Mouse (Mus musculus) forebrain, embryonic 16.5 days (tissue): Measurements from ENCODE around the gene Gm11634. TPM values are rescaled to one million over a fixed set of nuclear protein-coding genes. Genes with fewer than 3 reads are reported as not detected.
A peak's percentile ranks its signal among the peaks of the same experiment; 100 is the strongest.
"Not testable (repeated sequence)": the region's sequence is repeated elsewhere in the genome, so short reads cannot be mapped to it uniquely, and the experiment has no call there.

Source experiments
- ATAC-seq: fragments of 200-750 bp; cut with Nextera tagmentation; 2 replicates; pipeline ENCODE4 v1.8.0; 2017; ENCODE audit warnings: mild to moderate bottlenecking, moderate library complexity
- H3K27ac ChIP-seq: fragments of 300-500 bp; sonication (generic); 2 replicates; pipeline ENCODE4 v1.5.1; 2014; ENCODE audit warnings: low read length, control low read depth
- H3K27me3 ChIP-seq: fragments of 300-500 bp; sonication (generic); replicated peaks from 2 replicates; pipeline ENCODE4 v1.6.1; 2014; ENCODE audit warnings: low read length; ENCODE audit not compliant: control insufficient read depth, insufficient read depth
- H3K36me3 ChIP-seq: fragments of 300-500 bp; sonication (generic); 2 replicates; pipeline ENCODE4 v1.6.1; 2014; ENCODE audit not compliant: control insufficient read depth, insufficient read depth
- H3K4me1 ChIP-seq: fragments of 300-500 bp; sonication (generic); replicated peaks from 2 replicates; pipeline ENCODE4 v1.6.1; 2014; ENCODE audit warnings: low read length; ENCODE audit not compliant: control insufficient read depth, insufficient read depth
- H3K4me2 ChIP-seq: fragments of 300-500 bp; sonication (generic); 2 replicates; pipeline ENCODE4 v1.6.1; 2014; ENCODE audit warnings: mild to moderate bottlenecking, low read length, control low read depth
- H3K4me3 ChIP-seq: fragments of 300-500 bp; sonication (generic); replicated peaks from 2 replicates; pipeline ENCODE4 v1.5.1; 2014; ENCODE audit warnings: mild to moderate bottlenecking, low read length, control low read depth
- H3K9ac ChIP-seq: fragments of 300-500 bp; sonication (generic); replicated peaks from 2 replicates; pipeline ENCODE4 v1.6.1; 2014; ENCODE audit warnings: low read depth, low read length, control low read depth
- H3K9me3 ChIP-seq: fragments of 300-500 bp; sonication (generic); 2 replicates; pipeline ENCODE4 v1.6.1; 2016; ENCODE audit warnings: low read length; ENCODE audit not compliant: control insufficient read depth
- WGBS: fragments of 180-500 bp; shearing (Covaris S2); extraction: QIAGEN DNeasy Blood & Tissue Kit; methylation state at CpG from one replicate; pipeline ENCODE4 v1.1.7; 2014; 5-methylcytosine and 5-hydroxymethylcytosine counted together
- polyA plus RNA-seq: library from polyadenylated mRNA; unstranded; fragments of >200 nt; fragmentation: Nextera tagmentation; extraction: Ambion mirVana; gene quantifications from 2 replicates; pipeline ENCODE4 v1.2.1, GENCODE M21; 2015

Gene Gm11634
- polyA plus RNA-seq, 1 experiment from 2014 or later: not detected

DNA sequence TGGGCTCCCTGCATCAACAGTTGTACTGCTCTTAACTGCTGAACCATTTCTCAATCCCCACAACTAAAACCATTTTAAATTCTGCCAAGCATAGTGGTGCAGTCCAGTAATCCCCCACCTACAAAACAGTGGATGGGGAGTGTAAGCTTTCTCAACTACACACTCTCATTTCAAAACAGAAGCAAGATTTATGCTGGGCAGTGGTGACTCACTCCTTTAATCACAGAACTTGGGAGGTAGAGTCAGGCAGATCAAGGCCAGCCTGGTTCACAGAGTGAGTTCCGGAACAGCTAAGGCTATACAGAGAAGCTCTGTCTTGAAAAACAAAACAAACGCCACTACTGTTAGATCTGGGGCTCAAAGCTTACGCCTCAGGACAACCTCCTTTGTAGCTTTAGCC, 19.5 kb upstream of the Gm11634 start:
- no peak for ATAC-seq
- no peaks in the 10 kb centered on the region for H3K27me3 ChIP-seq
- no peaks in the 10 kb centered on the region for H3K36me3 ChIP-seq
- no peak overlapping the region for H3K4me2 ChIP-seq
- H3K27ac ChIP-seq: no peak overlapping the region
- WGBS: 54% methylated on average over 3 of the region's 3 CpGs
- H3K4me3 ChIP-seq: no peak overlapping the region
- no peaks in the 10 kb centered on the region for H3K9me3 ChIP-seq
- no peak overlapping the region for H3K9ac ChIP-seq
- H3K4me1 ChIP-seq: peaks cover 27% of the 10 kb centered on the region

DNA sequence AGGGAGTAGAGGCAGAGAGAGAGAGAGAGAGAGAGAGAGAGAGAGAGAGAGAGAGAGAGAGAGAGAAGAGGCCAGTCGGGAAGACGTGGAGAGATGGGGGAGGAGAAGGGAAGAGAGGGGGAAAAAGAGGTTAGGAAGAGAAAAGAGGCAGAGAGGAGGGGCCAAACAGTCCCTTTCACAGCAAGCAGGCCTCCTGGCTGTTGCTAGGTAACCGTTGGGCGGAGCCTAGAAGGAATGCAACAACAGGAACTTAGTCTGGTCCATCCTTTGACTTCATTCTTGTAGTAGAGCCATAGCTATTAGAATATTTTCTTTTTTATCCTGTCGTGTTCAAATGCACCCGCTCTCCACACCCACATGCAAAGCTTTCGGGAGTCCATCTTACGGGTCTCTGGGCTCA, 18.8 kb upstream of the Gm11634 start:
- H3K4me1 ChIP-seq: peaks cover 27% of the 10 kb centered on the region
- no peak overlapping the region for H3K4me3 ChIP-seq
- peak; percentile 68 for ATAC-seq
- no peaks in the 10 kb centered on the region for H3K27me3 ChIP-seq
- WGBS: 2% methylated on average over 8 of the region's 8 CpGs
- H3K9ac ChIP-seq: no peak overlapping the region
- H3K27ac ChIP-seq: peak overlapping the region; percentile 79
- no peaks in the 10 kb centered on the region for H3K9me3 ChIP-seq
- no peaks in the 10 kb centered on the region for H3K36me3 ChIP-seq
- H3K4me2 ChIP-seq: peak overlapping the region; percentile 33

DNA sequence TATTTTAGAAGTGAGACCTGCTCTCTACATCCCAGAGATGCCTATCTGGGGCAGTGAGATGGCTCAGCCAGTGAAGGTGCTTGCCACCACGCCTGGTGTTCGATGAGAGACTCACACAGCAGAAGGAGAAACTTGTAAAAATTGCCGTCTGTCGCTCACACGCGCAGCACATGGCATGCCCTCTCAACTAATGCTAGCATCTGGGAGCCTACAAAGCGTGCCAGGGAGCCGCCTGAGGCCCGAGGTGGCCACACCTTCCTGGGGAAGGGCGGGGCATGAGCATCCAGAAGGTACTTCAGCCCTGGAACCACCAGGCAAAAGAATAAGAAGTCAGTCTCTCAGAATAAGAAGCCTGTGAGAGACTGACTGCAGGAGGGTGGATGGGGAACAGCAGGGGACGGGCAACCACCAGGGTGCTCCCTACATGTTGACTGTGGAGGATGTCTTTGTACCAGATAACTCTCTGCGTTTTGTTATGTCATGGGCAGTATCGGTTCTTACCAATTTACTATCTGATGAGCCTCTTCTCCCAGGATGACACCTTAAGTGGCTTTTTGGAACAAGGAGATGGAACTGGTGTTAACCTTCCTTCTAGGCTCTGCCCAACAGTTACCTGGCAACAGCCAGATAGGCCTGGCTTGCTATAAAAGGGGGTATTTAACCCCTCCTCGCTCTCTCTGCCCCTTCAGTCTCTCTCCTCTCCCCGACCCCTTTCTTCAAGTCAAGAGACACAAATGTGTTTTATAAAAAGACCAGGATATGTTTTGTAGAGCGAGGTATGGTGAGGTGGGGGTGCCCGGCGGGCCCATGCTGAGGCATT, 18.1 kb upstream of the Gm11634 start:
- H3K4me1 ChIP-seq: peaks cover 27% of the 10 kb centered on the region
- H3K27me3 ChIP-seq: no peaks in the 10 kb centered on the region
- H3K4me2 ChIP-seq: peak overlapping the region; percentile 33
- peak overlapping the region; percentile 39; the same call in 1 of the 2 replicates for H3K9ac ChIP-seq
- WGBS: 16% methylated on average over 18 of the region's 18 CpGs
- no peaks in the 10 kb centered on the region for H3K36me3 ChIP-seq
- no peaks in the 10 kb centered on the region for H3K9me3 ChIP-seq
- H3K27ac ChIP-seq: peak overlapping the region; percentile 79
- H3K4me3 ChIP-seq: no peak overlapping the region; the same call in 1 of the 2 replicates
- ATAC-seq: peak; percentile 75

DNA sequence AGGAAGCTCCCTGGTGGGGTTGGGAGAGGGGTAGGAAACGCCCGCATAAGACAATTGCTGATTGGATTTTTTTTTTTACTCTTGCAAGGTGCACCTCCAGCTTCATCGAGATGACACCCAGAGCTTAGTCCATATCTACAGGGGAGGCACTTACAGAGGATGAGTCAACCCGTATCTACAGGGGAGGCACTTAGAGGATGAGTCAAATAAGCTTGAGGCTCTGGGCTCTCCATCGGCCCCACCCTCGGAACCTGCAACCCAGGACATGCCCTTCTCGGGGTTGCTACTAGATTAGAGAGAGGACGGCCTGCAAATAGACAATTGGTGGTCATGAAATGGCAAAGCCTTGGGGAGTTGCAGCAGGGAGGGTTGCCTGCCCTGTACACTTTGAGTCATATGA, 17.0 kb upstream of the Gm11634 start:
- no peaks in the 10 kb centered on the region for H3K36me3 ChIP-seq
- peaks cover 27% of the 10 kb centered on the region for H3K4me1 ChIP-seq
- H3K9me3 ChIP-seq: no peaks in the 10 kb centered on the region
- 96% methylated on average over 8 of the region's 8 CpGs for WGBS
- H3K27me3 ChIP-seq: no peaks in the 10 kb centered on the region
- ATAC-seq: no peak
- H3K9ac ChIP-seq: no peak overlapping the region
- no peak overlapping the region for H3K4me2 ChIP-seq
- H3K4me3 ChIP-seq: no peak overlapping the region
- H3K27ac ChIP-seq: 0 out of 2 replicates have a peak overlapping the region, but pooled peaks have one; percentile 6

DNA sequence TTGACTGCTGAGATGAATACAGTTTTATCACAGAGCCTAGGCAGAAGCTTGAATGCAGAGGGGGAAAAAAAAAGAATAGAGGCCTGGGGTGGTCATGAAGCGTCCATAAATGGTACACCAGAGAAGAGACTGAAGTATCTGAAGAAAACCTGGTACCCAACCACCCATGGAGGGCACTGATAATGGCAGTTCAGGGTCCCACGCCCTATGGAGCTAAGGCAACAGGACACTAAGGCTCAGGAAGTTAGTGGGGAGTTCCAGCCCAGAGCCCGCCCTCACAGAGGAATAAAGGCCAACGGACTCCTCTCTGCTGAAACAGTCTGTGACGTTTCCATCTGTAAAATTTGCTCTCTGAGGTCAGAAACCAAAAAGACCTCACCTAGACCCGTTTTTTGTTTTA, 16.3 kb upstream of the Gm11634 start:
- 86% methylated on average over 6 of the region's 6 CpGs for WGBS
- H3K4me1 ChIP-seq: peaks cover 27% of the 10 kb centered on the region
- H3K4me2 ChIP-seq: no peak overlapping the region
- H3K9me3 ChIP-seq: no peaks in the 10 kb centered on the region
- H3K4me3 ChIP-seq: no peak overlapping the region
- H3K27ac ChIP-seq: no peak overlapping the region
- no peak overlapping the region for H3K9ac ChIP-seq
- H3K27me3 ChIP-seq: no peaks in the 10 kb centered on the region
- ATAC-seq: no peak
- no peaks in the 10 kb centered on the region for H3K36me3 ChIP-seq

DNA sequence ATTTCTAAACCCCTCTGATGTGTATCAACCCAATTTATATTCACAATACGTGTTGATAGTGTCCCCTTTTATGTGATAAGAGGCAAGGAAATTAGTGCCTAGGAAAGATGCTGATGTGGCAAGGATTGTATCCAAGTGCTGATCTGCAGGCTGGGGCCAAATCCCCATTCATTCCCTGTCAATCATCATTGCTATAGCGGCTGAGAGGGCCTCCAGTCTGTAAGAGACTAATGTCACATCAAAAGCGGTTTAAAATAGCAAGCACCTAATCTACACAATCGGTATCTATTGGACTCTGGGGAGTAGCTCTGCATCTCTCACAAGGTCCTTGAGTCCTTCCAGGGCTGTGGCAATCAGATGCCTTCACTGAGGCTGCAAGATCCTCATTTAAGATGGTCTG, 15.1 kb upstream of the Gm11634 start:
- H3K4me1 ChIP-seq: peaks cover 27% of the 10 kb centered on the region
- no peaks in the 10 kb centered on the region for H3K36me3 ChIP-seq
- H3K4me3 ChIP-seq: no peak overlapping the region
- H3K9me3 ChIP-seq: no peaks in the 10 kb centered on the region
- ATAC-seq: no peak
- no peak overlapping the region for H3K27ac ChIP-seq
- no peak overlapping the region for H3K9ac ChIP-seq
- 23% methylated on average over 4 of the region's 4 CpGs for WGBS
- no peak overlapping the region for H3K4me2 ChIP-seq
- H3K27me3 ChIP-seq: no peaks in the 10 kb centered on the region

DNA sequence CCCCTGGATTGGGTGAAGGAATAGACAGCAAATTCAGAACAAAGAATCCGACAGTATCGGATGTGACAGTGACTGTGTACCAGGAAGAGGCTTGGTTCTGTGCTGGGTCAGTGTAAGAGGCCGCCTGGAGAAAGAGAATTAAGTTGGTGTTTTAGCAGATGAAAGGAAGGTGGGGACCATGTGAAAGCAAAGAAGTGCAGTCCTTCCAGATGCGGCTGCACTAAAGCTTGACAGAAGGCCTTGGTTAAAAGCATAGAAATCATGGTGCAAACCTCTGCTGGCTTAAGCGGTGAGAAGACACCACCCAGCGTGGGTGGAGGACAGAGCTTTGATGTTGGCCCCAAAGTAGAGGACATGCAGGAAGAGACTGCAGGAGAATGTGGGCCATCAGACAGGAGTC, 14.5 kb upstream of the Gm11634 start:
- peaks cover 27% of the 10 kb centered on the region for H3K4me1 ChIP-seq
- H3K36me3 ChIP-seq: no peaks in the 10 kb centered on the region
- 84% methylated on average over 6 of the region's 6 CpGs for WGBS
- H3K4me3 ChIP-seq: no peak overlapping the region
- no peaks in the 10 kb centered on the region for H3K9me3 ChIP-seq
- no peak overlapping the region for H3K27ac ChIP-seq
- no peak for ATAC-seq
- no peak overlapping the region for H3K9ac ChIP-seq
- H3K4me2 ChIP-seq: no peak overlapping the region
- H3K27me3 ChIP-seq: no peaks in the 10 kb centered on the region

DNA sequence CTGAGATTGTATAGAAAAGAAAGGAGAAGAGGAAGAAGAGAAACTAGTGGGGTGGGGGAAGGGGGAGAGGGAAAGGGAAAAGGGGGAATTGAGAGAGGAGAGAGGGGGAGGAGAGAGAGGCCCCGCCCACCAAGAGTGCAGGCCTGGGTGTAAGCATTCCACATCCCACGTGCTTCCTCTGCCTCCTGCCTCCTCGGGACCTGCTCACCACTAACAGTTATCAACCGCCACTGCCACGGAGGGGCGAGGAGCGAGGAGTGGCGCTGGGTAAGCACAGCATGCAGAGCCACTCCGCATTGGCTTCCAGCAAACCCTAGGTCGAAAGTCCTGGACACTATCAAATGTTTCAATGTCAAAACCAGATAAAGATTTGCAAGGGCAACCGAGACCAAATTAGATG, 11.4 kb upstream of the Gm11634 start:
- ATAC-seq: no peak
- WGBS: 43% methylated on average over 11 of the region's 11 CpGs
- Histone ChIP-seq H3K9ac (no peak overlapping the region), H3K36me3 (no peaks in the 10 kb centered on the region), H3K4me3 (no peak overlapping the region), H3K9me3 (no peaks in the 10 kb centered on the region), H3K4me2 (no peak overlapping the region), H3K27me3 (no peaks in the 10 kb centered on the region), H3K4me1 (peaks cover 6% of the 10 kb centered on the region; the same call in 1 of the 2 replicates), H3K27ac (no peak overlapping the region)

DNA sequence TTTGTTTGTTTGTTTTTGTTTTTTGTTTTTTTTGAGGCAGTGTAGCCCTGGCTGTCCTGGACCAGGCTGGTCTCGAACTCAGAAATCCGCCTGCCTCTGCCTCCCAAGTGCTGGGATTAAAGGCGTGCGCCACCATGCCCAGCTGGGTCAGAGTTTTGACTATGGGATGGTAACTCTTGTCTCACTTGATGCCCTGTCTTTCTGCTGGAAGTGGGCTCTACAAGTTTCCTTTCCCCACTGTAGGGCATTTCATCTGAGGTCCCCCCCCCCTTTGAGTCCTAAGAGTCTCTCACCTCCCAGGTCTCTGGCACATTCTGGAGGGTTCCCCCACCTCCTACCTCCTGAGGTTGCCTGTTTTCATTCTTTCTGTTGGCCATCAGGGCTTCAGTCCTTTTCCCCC, 8.1 kb upstream of the Gm11634 start:
- H3K4me2 ChIP-seq, H3K9ac ChIP-seq, H3K27me3 ChIP-seq, H3K27ac ChIP-seq, H3K9me3 ChIP-seq, H3K4me1 ChIP-seq, H3K36me3 ChIP-seq, H3K4me3 ChIP-seq, ATAC-seq: not testable (repeated sequence)
- WGBS: 91% methylated on average over 4 of the region's 4 CpGs
